Mouse (Mus musculus) monocyte, adult 5-6 weeks (primary cell): ENCODE results near the gene Ddx56. TPM values are rescaled to one million over a fixed set of nuclear protein-coding genes. Genes with fewer than 3 reads are reported as not detected.

Experiments used
- total RNA-seq: library from RNA; stranded (forward); fragments of 200-1000, 200-491, 200-594 nt; gene quantifications from 3 replicates; pipeline ENCODE4 v1.2.3, GENCODE M21; 2017

Ddx56 gene
- total RNA-seq, 1 experiment from 2014 or later, result 8.9 TPM

Other genes starting within 250 kb of the Ddx56 start
- gene Camk2b, start 201.4 kb downstream of the Ddx56 start, total RNA-seq, result 8.3 to 21.9 TPM (median 14.9 TPM) in 3 replicates
- gene A730071L15Rik, start 67.7 kb downstream of the Ddx56 start, total RNA-seq, result 0.85 to 2.3 TPM (median 1.9 TPM) in 3 replicates
- 28.7 to 49.9 TPM (median 29.7 TPM) in 3 replicates for gene Nudcd3, start 67.4 kb downstream of the Ddx56 start, total RNA-seq
- not detected in 3 replicates for gene Npc1l1, start 37.6 kb downstream of the Ddx56 start, total RNA-seq
- 21.0 to 35.8 TPM (median 33.1 TPM) in 3 replicates for gene Tmed4, start 7.1 kb upstream of the Ddx56 start, total RNA-seq
- gene Ogdh, start 23.9 kb upstream of the Ddx56 start, total RNA-seq, result 81.0 to 137 TPM (median 90.9 TPM) in 3 replicates
- gene Zmiz2, start 121.3 kb upstream of the Ddx56 start, total RNA-seq, result 11.9 to 27.0 TPM (median 16.3 TPM) in 3 replicates
- 917 to 1,280 TPM (median 1,115 TPM) in 3 replicates for gene Ppia, start 147.7 kb upstream of the Ddx56 start, total RNA-seq
- gene H2afv, start 176.7 kb upstream of the Ddx56 start, total RNA-seq, result 31.2 to 51.6 TPM (median 37.9 TPM) in 3 replicates
- 67.4 to 82.3 TPM (median 75.6 TPM) in 3 replicates for gene Purb, start 208.1 kb upstream of the Ddx56 start, total RNA-seq